Mouse (Mus musculus) 416B (cell line): Measurements from ENCODE around the gene Galnt18.

Experiments
- DNase-seq: peaks from one replicate; pipeline ENCODE4 v3.0.0; 2011; ENCODE audit warnings: low read depth

Galnt18 gene

GRCm38 (mm10) chr7:111779504-111780242, at the start of gene Galnt18:
Galnt18 (minus strand) TSS chr7:111779977.
- no peak for DNase-seq

GRCm38 (mm10) chr7:111827337-111827736, 47.6 kb upstream of the Galnt18 start:
- DNase-seq = no peak

- no peak for DNase-seq
Measured at GRCm38 (mm10) chr7:111813093-111813492, 33.3 kb upstream of the Galnt18 start.

GRCm38 (mm10) chr7:111811036-111811435, 31.3 kb upstream of the Galnt18 start:
- no peak for DNase-seq

- no peak for DNase-seq
Measured at GRCm38 (mm10) chr7:111809796-111810195, 30.0 kb upstream of the Galnt18 start.

GRCm38 (mm10) chr7:111806083-111806482, 26.3 kb upstream of the Galnt18 start:
- DNase-seq = no peak

- DNase-seq = no peak
Measured at GRCm38 (mm10) chr7:111804646-111805045, 24.9 kb upstream of the Galnt18 start.

- DNase-seq = peak; percentile 14
Measured at GRCm38 (mm10) chr7:111800785-111801184, 21.0 kb upstream of the Galnt18 start.

- DNase-seq = no peak
Measured at GRCm38 (mm10) chr7:111800120-111800519, 20.3 kb upstream of the Galnt18 start.

GRCm38 (mm10) chr7:111799021-111799420, 19.2 kb upstream of the Galnt18 start:
- DNase-seq = no peak

- no peak for DNase-seq
Measured at GRCm38 (mm10) chr7:111797337-111798010, 17.7 kb upstream of the Galnt18 start.

- DNase-seq = no peak
Measured at GRCm38 (mm10) chr7:111795059-111795458, 15.3 kb upstream of the Galnt18 start.

GRCm38 (mm10) chr7:111792154-111792553, 12.4 kb upstream of the Galnt18 start:
- no peak for DNase-seq

GRCm38 (mm10) chr7:111791347-111791746, 11.6 kb upstream of the Galnt18 start:
- no peak for DNase-seq

- no peak for DNase-seq
Measured at GRCm38 (mm10) chr7:111787921-111788320, 8.1 kb upstream of the Galnt18 start.

GRCm38 (mm10) chr7:111785478-111785877, 5.7 kb upstream of the Galnt18 start:
- DNase-seq = no peak

GRCm38 (mm10) chr7:111782126-111782525, 2.3 kb upstream of the Galnt18 start:
- peak; percentile 32 for DNase-seq

- no peak for DNase-seq
Measured at GRCm38 (mm10) chr7:111781316-111781715, 1.5 kb upstream of the Galnt18 start.

- DNase-seq = no peak
Measured at GRCm38 (mm10) chr7:111778789-111779503, 831 bp downstream of the Galnt18 start.

- DNase-seq = no peak
Measured at GRCm38 (mm10) chr7:111778212-111778611, 1.6 kb downstream of the Galnt18 start.

GRCm38 (mm10) chr7:111777186-111777585, 2.6 kb downstream of the Galnt18 start:
- DNase-seq = no peak

- no peak for DNase-seq
Measured at GRCm38 (mm10) chr7:111776160-111776559, 3.6 kb downstream of the Galnt18 start.

- no peak for DNase-seq
Measured at GRCm38 (mm10) chr7:111772398-111772797, 7.4 kb downstream of the Galnt18 start.
